Comparison of ENCODE assay signal across 27 mouse cellular contexts in the genomic region with DNA sequence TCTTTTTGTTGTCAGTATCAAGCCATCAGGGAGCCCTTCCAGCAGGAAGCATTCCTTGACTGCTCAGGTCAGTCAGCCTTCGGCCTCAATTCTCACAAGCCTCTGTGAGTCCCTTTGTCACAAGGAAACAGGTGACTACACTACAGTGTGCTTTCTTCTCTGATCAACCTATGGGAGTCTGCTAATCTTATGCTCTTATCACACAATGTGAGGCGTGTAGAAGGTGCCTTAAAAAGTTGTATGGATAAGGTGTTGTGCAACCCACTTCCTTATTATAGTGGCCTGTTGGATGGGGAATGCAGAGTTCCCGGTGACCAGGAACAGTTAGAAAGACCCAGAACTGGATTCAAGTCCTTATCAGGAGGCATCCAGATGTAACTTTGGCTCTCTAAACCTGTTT.
A peak's percentile ranks its signal among the peaks of the same experiment; 100 is the strongest.
DNase-seq lines count a peak whose midpoint lies in the region; ATAC-seq and TF ChIP-seq lines count a peak whose summit lies in the region.
"Had no signal": no experiment of that assay in that cellular context is flagged by ENCODE, and none has a peak within 500 bp of the region (broad histone marks: within the 10 kb centered on the region; RNA-seq: fewer than 3 reads in every experiment).

No protein-coding gene starts in this region.

- peaks cover 12% of the 10 kb centered on the region; the same call in 1 of the 2 replicates for H3K4me1 ChIP-seq in intestine, embryonic 15.5 days (replicated peaks)
- peaks cover 53% of the 10 kb centered on the region for H3K4me1 ChIP-seq in limb, embryonic 10.5 days
- no peaks in the 10 kb centered on the region for H3K4me1 ChIP-seq in stomach, postnatal 0 days (replicated peaks; ENCODE audit: control insufficient read depth, insufficient read depth)
- no peaks in the 10 kb centered on the region for H3K4me1 ChIP-seq in midbrain, embryonic 15.5 days
- H3K4me1 ChIP-seq: hindbrain, embryonic 13.5 days had no signal

- peak; percentile 54 for DNase-seq in heart, adult 11 months
- no peak for DNase-seq in heart, adult 9 months (ENCODE audit: low spot score in 2 of 2)
- no peak for DNase-seq in limb, embryonic 10.5 days (ENCODE audit: low spot score)
- peak; percentile 8 for DNase-seq in stomach, postnatal 0 days (ENCODE audit: low spot score)
- no peak for DNase-seq in thymus, postnatal 14 days
- no peak for DNase-seq in left cerebral cortex, adult 9 months (ENCODE audit: low spot score in 2 of 2)
- DNase-seq: cerebellum, adult 11-12 months; cerebellum, adult 8-10 months; cerebellum, postnatal 10 days; cerebellum, postnatal 36 days; forebrain, postnatal 0 days; gastrocnemius, adult 2 months; gastrocnemius, postnatal 14 days; heart, adult 18-20 months; heart, postnatal 10 days; heart, postnatal 36 days had no signal

- H3K4me3 ChIP-seq in intestine, embryonic 15.5 days (replicated peaks) = no peak overlapping the region
- H3K4me3 ChIP-seq in limb, embryonic 10.5 days = no peak overlapping the region
- no peak overlapping the region for H3K4me3 ChIP-seq in stomach, postnatal 0 days (ENCODE audit: low read depth, low read length)
- no peak overlapping the region for H3K4me3 ChIP-seq in midbrain, embryonic 15.5 days
- H3K4me3 ChIP-seq: embryonic facial prominence, embryonic 12.5 days; embryonic facial prominence, embryonic 15.5 days; gastrocnemius, adult 2 months; heart, embryonic 12.5 days; heart, embryonic 15.5 days; hindbrain, embryonic 10.5 days; hindbrain, embryonic 13.5 days had no signal

- H3K27me3 ChIP-seq in intestine, embryonic 15.5 days (replicated peaks) = no peaks in the 10 kb centered on the region
- H3K27me3 ChIP-seq in limb, embryonic 10.5 days (ENCODE audit: low read depth, poor library complexity, severe bottlenecking) = 0 out of 2 replicates have a peak, but pooled peaks cover 6% of the 10 kb centered on the region
- H3K27me3 ChIP-seq in stomach, postnatal 0 days (ENCODE audit: control insufficient read depth, insufficient read depth, low read length) = no peaks in the 10 kb centered on the region
- no peaks in the 10 kb centered on the region for H3K27me3 ChIP-seq in midbrain, embryonic 15.5 days (replicated peaks)
- H3K27me3 ChIP-seq: embryonic facial prominence, embryonic 12.5 days; embryonic facial prominence, embryonic 15.5 days; heart, embryonic 12.5 days; heart, embryonic 15.5 days; hindbrain, embryonic 13.5 days had no signal

- TF ChIP-seq EP300 in stomach, postnatal 0 days (optimal IDR thresholded peaks at IDR 0.05) = no peak

- peak; percentile 96 for ATAC-seq in intestine, embryonic 15.5 days
- ATAC-seq in stomach, postnatal 0 days (ENCODE audit: low FRiP score, low TSS enrichment) = peak; percentile 47; the same call in 1 of the 2 replicates
- no peak for ATAC-seq in midbrain, embryonic 15.5 days (replicated peaks)
- ATAC-seq: activated CD4-positive, CD25-positive, alpha-beta regulatory T cell, adult 4 months; forebrain, embryonic 14.5 days; forebrain, postnatal 0 days; hindbrain, embryonic 16.5 days had no signal

- no peak for TF ChIP-seq CTCF in stomach, postnatal 0 days (IDR thresholded peaks at IDR 0.05; ENCODE audit: low read depth)

- no peak overlapping the region for H3K4me2 ChIP-seq in intestine, embryonic 15.5 days (replicated peaks)
- H3K4me2 ChIP-seq in stomach, postnatal 0 days (replicated peaks; ENCODE audit: low read depth) = no peak overlapping the region
- no peak overlapping the region for H3K4me2 ChIP-seq in midbrain, embryonic 15.5 days
- H3K4me2 ChIP-seq: embryonic facial prominence, embryonic 12.5 days; embryonic facial prominence, embryonic 15.5 days; heart, embryonic 12.5 days; heart, embryonic 15.5 days; hindbrain, embryonic 13.5 days had no signal

- peak overlapping the region; percentile 76 for H3K27ac ChIP-seq in intestine, embryonic 15.5 days
- H3K27ac ChIP-seq in limb, embryonic 10.5 days = peak overlapping the region; percentile 53; the same call in 1 of the 2 replicates
- peak overlapping the region; percentile 49; the same call in 1 of the 2 replicates for H3K27ac ChIP-seq in stomach, postnatal 0 days (replicated peaks)
- H3K27ac ChIP-seq in midbrain, embryonic 15.5 days = no peak overlapping the region
- H3K27ac ChIP-seq: embryonic facial prominence, embryonic 12.5 days; embryonic facial prominence, embryonic 15.5 days; gastrocnemius, adult 2 months; heart, embryonic 15.5 days; hindbrain, embryonic 10.5 days; hindbrain, embryonic 13.5 days had no signal

- whole genome bisulfite sequencing in intestine, embryonic 15.5 days = 48% methylated on average over 3 of the region's 3 CpGs
- 54% methylated on average over 3 of the region's 3 CpGs for WGBS in limb, embryonic 10.5 days
- WGBS in stomach, postnatal 0 days = 49% methylated on average over 3 of the region's 3 CpGs
- 83% methylated on average over 3 of the region's 3 CpGs for WGBS in midbrain, embryonic 15.5 days

- no peak overlapping the region for H3K9ac ChIP-seq in intestine, embryonic 15.5 days
- no peak overlapping the region for H3K9ac ChIP-seq in stomach, postnatal 0 days (ENCODE audit: low read length)
- no peak overlapping the region for H3K9ac ChIP-seq in midbrain, embryonic 15.5 days
- H3K9ac ChIP-seq: embryonic facial prominence, embryonic 12.5 days; embryonic facial prominence, embryonic 15.5 days; forebrain, postnatal 0 days; heart, embryonic 12.5 days; heart, embryonic 15.5 days; hindbrain, embryonic 13.5 days had no signal

- H3K9me3 ChIP-seq in intestine, embryonic 15.5 days = no peaks in the 10 kb centered on the region
- no peaks in the 10 kb centered on the region for H3K9me3 ChIP-seq in limb, embryonic 10.5 days (replicated peaks)
- H3K9me3 ChIP-seq in stomach, postnatal 0 days (ENCODE audit: control insufficient read depth, low read length) = no peaks in the 10 kb centered on the region
- H3K9me3 ChIP-seq in midbrain, embryonic 15.5 days = no peaks in the 10 kb centered on the region
- H3K9me3 ChIP-seq: embryonic facial prominence, embryonic 12.5 days; embryonic facial prominence, embryonic 15.5 days; heart, embryonic 12.5 days; heart, embryonic 15.5 days; hindbrain, embryonic 10.5 days; hindbrain, embryonic 13.5 days had no signal

- no peaks in the 10 kb centered on the region for H3K36me3 ChIP-seq in intestine, embryonic 15.5 days
- H3K36me3 ChIP-seq in limb, embryonic 10.5 days = no peaks in the 10 kb centered on the region
- H3K36me3 ChIP-seq in stomach, postnatal 0 days (ENCODE audit: control insufficient read depth, insufficient read depth, low read length) = no peaks in the 10 kb centered on the region
- H3K36me3 ChIP-seq in midbrain, embryonic 15.5 days (replicated peaks) = no peaks in the 10 kb centered on the region
- H3K36me3 ChIP-seq: embryonic facial prominence, embryonic 12.5 days; embryonic facial prominence, embryonic 15.5 days; heart, embryonic 12.5 days; heart, embryonic 15.5 days; hindbrain, embryonic 10.5 days; hindbrain, embryonic 13.5 days had no signal

Comparison
In these comparisons a context has a peak if more than half of its experiments do, and no peak if none do; other contexts are left out.
1. DNase-seq: peak in heart, adult 11 months (single experiment) and stomach, postnatal 0 days (single experiment); none in heart, adult 9 months (0 of 2), limb, embryonic 10.5 days (single experiment), thymus, postnatal 14 days (single experiment) and left cerebral cortex, adult 9 months (0 of 2).